Mouse (Mus musculus): ENCODE results near the gene Ube2ql1.

DNA sequence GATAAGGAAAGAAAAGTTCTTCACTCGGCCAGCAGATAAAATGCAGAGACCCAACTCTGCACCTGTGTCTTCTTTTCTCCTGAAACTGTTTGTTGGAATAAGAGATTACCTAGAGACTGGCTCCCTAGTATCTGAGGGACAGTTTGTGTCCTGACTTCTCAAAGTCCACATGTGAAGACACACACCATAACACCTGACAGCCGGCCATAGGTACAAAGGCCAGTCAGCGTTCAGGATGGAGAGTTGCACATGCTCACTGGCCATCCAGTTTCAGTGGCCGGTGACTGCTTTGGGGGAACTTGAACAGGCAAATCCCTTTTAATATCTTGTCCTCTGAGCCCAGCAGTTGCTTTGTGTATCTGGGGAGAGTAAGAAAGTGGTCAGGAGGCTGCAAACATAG lies 38.3 kb downstream of the Ube2ql1 start:
- TF ChIP-seq MAFK (IDR thresholded peaks at IDR 0.05; ENCODE audit: insufficient read depth, low read depth, low read length) (no peak), HCFC1 (IDR thresholded peaks at IDR 0.05; ENCODE audit: borderline replicate concordance, insufficient read depth, low read length) (no peak), ZC3H11A (IDR thresholded peaks at IDR 0.05; ENCODE audit: borderline replicate concordance, low read depth, low read length) (no peak), ZNF384 (IDR thresholded peaks at IDR 0.05; ENCODE audit: low read depth, low read length) (no peak), CHD2 (IDR thresholded peaks at IDR 0.05; ENCODE audit: low read depth, low read length) (no peak)
